Mouse (Mus musculus) frontal cortex, postnatal 25 days (tissue): ENCODE results near the gene Pfkfb1.

Source experiments
- DNase-seq, 2 experiments: peaks; one replicate each; pipeline ENCODE4 v3.0.0; 2022; ENCODE audit warnings: low spot score in 2 of 2

Gene Pfkfb1

GRCm38 (mm10) chrX:150677505-150677904 lies 89.5 kb downstream of the Pfkfb1 start:
- DNase-seq = no peak
